Mouse (Mus musculus) heart, adult 2 months (tissue): ENCODE measurements around the gene Cavin1. TPM values are rescaled to one million over a fixed set of nuclear protein-coding genes. Genes with fewer than 3 reads are reported as not detected.
"Not testable (repeated sequence)": the region's sequence is repeated elsewhere in the genome, so short reads cannot be mapped to it uniquely, and the experiment has no call there.

Source experiments
- DNase-seq, 2 experiments: peaks; one replicate each; pipeline ENCODE4 v3.0.0; 2021
- H3K27ac ChIP-seq: fragments of 200-600 bp; 2 replicates; pipeline ENCODE4 v1.8.1; 2022
- H3K27me3 ChIP-seq: fragments of 200-500 bp; 2 replicates; pipeline ENCODE4 v1.6.1; 2012; ENCODE audit warnings: mild to moderate bottlenecking, low read length, inconsistent platforms, mixed read lengths; ENCODE audit not compliant: control insufficient read depth, insufficient read depth
- H3K36me3 ChIP-seq: fragments of 200-500 bp; 2 replicates; pipeline ENCODE4 v1.6.1; 2012; ENCODE audit warnings: low read length, inconsistent platforms; ENCODE audit not compliant: control insufficient read depth, insufficient read depth
- H3K4me1 ChIP-seq: fragments of 200-500 bp; 2 replicates; pipeline ENCODE4 v1.6.1; 2011; ENCODE audit warnings: low read length; ENCODE audit not compliant: control insufficient read depth, insufficient read depth
- H3K4me3 ChIP-seq: fragments of 200-600 bp; 2 replicates; pipeline ENCODE4 v1.8.1; 2022
- H3K79me2 ChIP-seq: fragments of 200-500 bp; replicated peaks from 2 replicates; pipeline ENCODE4 v1.6.1; 2012; ENCODE audit warnings: mild to moderate bottlenecking, inconsistent platforms, low read length, moderate library complexity, mixed read lengths; ENCODE audit not compliant: control insufficient read depth, insufficient read depth
- H3K9ac ChIP-seq: fragments of 200-500 bp; 2 replicates; pipeline ENCODE4 v1.6.1; 2012; ENCODE audit warnings: low read depth, mild to moderate bottlenecking, control low read depth, inconsistent platforms, low read length, mixed read lengths
- CTCF ChIP-seq: fragments of 200-600 bp; IDR thresholded peaks from 2 replicates; pipeline ENCODE4 v1.8.1; 2022; ENCODE audit warnings: antibody characterized with exemption, mild to moderate bottlenecking, moderate library complexity
- EP300 ChIP-seq: fragments of 200-500 bp; IDR thresholded peaks from 2 replicates; pipeline ENCODE4 v1.6.1; 2011; ENCODE audit warnings: low read depth, low read length, control low read depth; ENCODE audit not compliant: insufficient read depth
- POLR2A ChIP-seq: fragments of 200-500 bp; IDR thresholded peaks from 2 replicates; pipeline ENCODE4 v1.6.1; 2011; ENCODE audit warnings: mild to moderate bottlenecking, low read depth, low read length, control low read depth; ENCODE audit not compliant: insufficient read depth
- WGBS: fragments of 180-500 bp; shearing (Covaris S2); methylation state at CpG from one replicate; pipeline ENCODE4 v1.1.7; 2018; 5-methylcytosine and 5-hydroxymethylcytosine counted together
- intact Hi-C: fragments of 180-260 bp; cut with DNase I; formaldehyde crosslinking; loops from one replicate; pipeline ENCODE4 v1.15.1; 2025
- polyA plus RNA-seq: library from polyadenylated mRNA; depleted of rRNA; stranded (reverse); fragments of >200 nt; gene quantifications from 2 replicates; pipeline ENCODE4 v1.2.3, GENCODE M21; 2012
- total RNA-seq, 2 experiments: library from RNA; stranded (reverse); gene quantifications; 2 replicates each; pipeline ENCODE4 v1.2.3; 2021

Gene Cavin1
- total and polyA plus RNA-seq, 3 experiments: 114 to 225 (median 219) TPM

GRCm38 (mm10) chr11:101003025-101003685 is 32.5 kb upstream of the Cavin1 start:
- H3K9ac ChIP-seq: no peak overlapping the region
- no peaks in the 10 kb centered on the region for H3K36me3 ChIP-seq
- H3K27me3 ChIP-seq: no peaks in the 10 kb centered on the region
- TF ChIP-seq CTCF (no peak), EP300 (no peak), POLR2A (no peak)
- no peak for DNase-seq
- H3K4me3 ChIP-seq: no peak overlapping the region
- no peaks in the 10 kb centered on the region for H3K4me1 ChIP-seq
- 43% methylated on average over 3 of the region's 3 CpGs for WGBS
- no peaks in the 10 kb centered on the region for H3K79me2 ChIP-seq
- no peak overlapping the region for H3K27ac ChIP-seq
- intact Hi-C loops: no loop called here

- H3K27ac ChIP-seq, H3K36me3 ChIP-seq, H3K27me3 ChIP-seq, intact Hi-C loops, H3K4me3 ChIP-seq, H3K4me1 ChIP-seq, H3K79me2 ChIP-seq, H3K9ac ChIP-seq, DNase-seq: not testable (repeated sequence)
- 74% methylated on average over 5 of the region's 6 CpGs for WGBS
These were observed 31.3 kb upstream of the Cavin1 start for GRCm38 (mm10) chr11:101001875-101002552.

GRCm38 (mm10) chr11:100999254-100999653 is 28.6 kb upstream of the Cavin1 start:
- no peaks in the 10 kb centered on the region for H3K4me1 ChIP-seq
- H3K79me2 ChIP-seq: no peaks in the 10 kb centered on the region
- no peak overlapping the region for H3K4me3 ChIP-seq
- no peaks in the 10 kb centered on the region for H3K27me3 ChIP-seq
- intact Hi-C loops: loop anchor here (10.0 kb wide), 1 partner anchor 306 kb away; the partner anchor contains the start of gene Becn1
- no peak overlapping the region for H3K27ac ChIP-seq
- no peak overlapping the region for H3K9ac ChIP-seq
- 79% methylated on average over 3 of the region's 3 CpGs for WGBS
- TF ChIP-seq EP300 (no peak), POLR2A (no peak), CTCF (no peak)
- DNase-seq: no peak
- no peaks in the 10 kb centered on the region for H3K36me3 ChIP-seq

GRCm38 (mm10) chr11:100998836-100999235 is 28.1 kb upstream of the Cavin1 start:
- WGBS: 86% methylated on average over 2 of the region's 2 CpGs
- DNase-seq: no peak
- Histone ChIP-seq H3K4me3 (no peak overlapping the region), H3K9ac (no peak overlapping the region), H3K27ac (no peak overlapping the region), H3K36me3 (no peaks in the 10 kb centered on the region), H3K4me1 (no peaks in the 10 kb centered on the region), H3K27me3 (no peaks in the 10 kb centered on the region), H3K79me2 (no peaks in the 10 kb centered on the region)
- TF ChIP-seq EP300: no peak
- TF ChIP-seq CTCF: no peak
- TF ChIP-seq POLR2A: no peak
- intact Hi-C loops: loop anchor here (10.0 kb wide), 1 partner anchor 306 kb away; the partner anchor contains the start of gene Becn1

- H3K4me1 ChIP-seq: no peaks in the 10 kb centered on the region
- TF ChIP-seq POLR2A (no peak), EP300 (no peak), CTCF (no peak)
- H3K9ac ChIP-seq: no peak overlapping the region
- H3K27ac ChIP-seq: no peak overlapping the region
- WGBS: 84% methylated on average over 4 of the region's 4 CpGs
- no peaks in the 10 kb centered on the region for H3K79me2 ChIP-seq
- no peak overlapping the region for H3K4me3 ChIP-seq
- intact Hi-C loops: loop anchor here (10.0 kb wide), 1 partner anchor 308 kb away; the partner anchor contains the start of gene Becn1
- no peaks in the 10 kb centered on the region for H3K27me3 ChIP-seq
- no peak for DNase-seq
- H3K36me3 ChIP-seq: no peaks in the 10 kb centered on the region
These were observed 25.8 kb upstream of the Cavin1 start for GRCm38 (mm10) chr11:100996501-100996900.

- no peaks in the 10 kb centered on the region for H3K4me1 ChIP-seq
- no peak for TF ChIP-seq EP300
- no peak for TF ChIP-seq CTCF
- TF ChIP-seq POLR2A: no peak
- no peaks in the 10 kb centered on the region for H3K27me3 ChIP-seq
- no peak overlapping the region for H3K4me3 ChIP-seq
- no peak overlapping the region for H3K27ac ChIP-seq
- WGBS: 61% methylated on average over 5 of the region's 5 CpGs
- DNase-seq: no peak
- H3K36me3 ChIP-seq: no peaks in the 10 kb centered on the region
- H3K79me2 ChIP-seq: no peaks in the 10 kb centered on the region
- H3K9ac ChIP-seq: no peak overlapping the region
- intact Hi-C loops: loop anchor here (10.0 kb wide), 1 partner anchor 310 kb away; the partner anchor contains the start of gene Becn1
These were observed 24.0 kb upstream of the Cavin1 start for GRCm38 (mm10) chr11:100994655-100995054.
